Mouse (Mus musculus): ENCODE results near the gene Gm1123. TPM values are rescaled to one million over a fixed set of nuclear protein-coding genes. Genes with fewer than 3 reads are reported as not detected.

The Gm1123 gene
- polyA plus RNA-seq, 1 experiment from 2014 or later, result 14.5 TPM

GRCm38 (mm10) chr9:98963661-98964060, 71.9 kb downstream of the Gm1123 start:
- H3K4me2 ChIP-seq (replicated peaks), result no peak overlapping the region
- no peak overlapping the region for H3K4me3 ChIP-seq (replicated peaks)
- H3K4me1 ChIP-seq (replicated peaks), result no peaks in the 10 kb centered on the region
- H3K9me3 ChIP-seq, result no peaks in the 10 kb centered on the region
- no peak overlapping the region for H3K27ac ChIP-seq
- no peak overlapping the region for H3K9ac ChIP-seq
- H3K36me3 ChIP-seq, result no peaks in the 10 kb centered on the region
- H3K27me3 ChIP-seq (replicated peaks), result peaks cover 79% of the 10 kb centered on the region
- 6% methylated on average over 18 of the region's 18 CpGs for WGBS
- no peak for ATAC-seq

- WGBS, result 1% methylated on average over 20 of the region's 20 CpGs
Observed at GRCm38 (mm10) chr9:98962478-98963142, 72.9 kb downstream of the Gm1123 start.

GRCm38 (mm10) chr9:98961591-98962477, 73.7 kb downstream of the Gm1123 start:
- 7% methylated on average over 22 of the region's 22 CpGs for WGBS
- Histone ChIP-seq H3K9me3 (no peaks in the 10 kb centered on the region), H3K27me3 (replicated peaks) (peaks cover 85% of the 10 kb centered on the region), H3K4me1 (replicated peaks) (peaks cover 4% of the 10 kb centered on the region), H3K4me3 (replicated peaks) (no peak overlapping the region), H3K27ac (no peak overlapping the region), H3K36me3 (no peaks in the 10 kb centered on the region), H3K4me2 (replicated peaks) (no peak overlapping the region), H3K9ac (no peak overlapping the region)
- ATAC-seq, result no peak

More at GRCm38 (mm10) chr9:98962478-98963142, 72.9 kb downstream of the Gm1123 start:
- ATAC-seq, result no peak
- H3K4me2 ChIP-seq (replicated peaks), result no peak overlapping the region
- H3K27ac ChIP-seq, result no peak overlapping the region
- H3K4me3 ChIP-seq (replicated peaks), result no peak overlapping the region
- no peaks in the 10 kb centered on the region for H3K36me3 ChIP-seq
- peaks cover 87% of the 10 kb centered on the region for H3K27me3 ChIP-seq (replicated peaks)
- H3K9me3 ChIP-seq, result no peaks in the 10 kb centered on the region
- H3K9ac ChIP-seq, result no peak overlapping the region
- no peaks in the 10 kb centered on the region for H3K4me1 ChIP-seq (replicated peaks)

- Histone ChIP-seq H3K4me1 (replicated peaks) (peaks cover 19% of the 10 kb centered on the region), H3K9ac (no peak overlapping the region), H3K9me3 (no peaks in the 10 kb centered on the region), H3K27me3 (replicated peaks) (peaks cover 94% of the 10 kb centered on the region), H3K27ac (no peak overlapping the region), H3K4me3 (replicated peaks) (no peak overlapping the region), H3K36me3 (no peaks in the 10 kb centered on the region), H3K4me2 (replicated peaks) (no peak overlapping the region)
- 25% methylated on average over 5 of the region's 5 CpGs for WGBS
- ATAC-seq, result no peak
Observed at GRCm38 (mm10) chr9:98960348-98960747, 75.2 kb downstream of the Gm1123 start.

- peaks cover 24% of the 10 kb centered on the region for H3K4me1 ChIP-seq (replicated peaks)
- no peak for ATAC-seq
- H3K27me3 ChIP-seq (replicated peaks), result peaks cover 94% of the 10 kb centered on the region
- 32% methylated on average over 3 of the region's 3 CpGs for WGBS
- H3K9me3 ChIP-seq, result no peaks in the 10 kb centered on the region
- H3K4me3 ChIP-seq (replicated peaks), result no peak overlapping the region
- H3K27ac ChIP-seq, result no peak overlapping the region
- no peaks in the 10 kb centered on the region for H3K36me3 ChIP-seq
- H3K4me2 ChIP-seq (replicated peaks), result no peak overlapping the region
- no peak overlapping the region for H3K9ac ChIP-seq
Observed at GRCm38 (mm10) chr9:98959851-98960250, 75.7 kb downstream of the Gm1123 start.

GRCm38 (mm10) chr9:98958628-98959027, 76.9 kb downstream of the Gm1123 start:
- no peak overlapping the region for H3K9ac ChIP-seq
- H3K4me3 ChIP-seq (replicated peaks), result no peak overlapping the region
- peaks cover 96% of the 10 kb centered on the region for H3K27me3 ChIP-seq (replicated peaks)
- no peaks in the 10 kb centered on the region for H3K36me3 ChIP-seq
- H3K9me3 ChIP-seq, result no peaks in the 10 kb centered on the region
- no peak for ATAC-seq
- no peak overlapping the region for H3K27ac ChIP-seq
- peaks cover 28% of the 10 kb centered on the region for H3K4me1 ChIP-seq (replicated peaks)
- H3K4me2 ChIP-seq (replicated peaks), result no peak overlapping the region
- WGBS, result 4% methylated on average over 6 of the region's 6 CpGs

- H3K4me1 ChIP-seq (replicated peaks), result peaks cover 28% of the 10 kb centered on the region
- 2% methylated on average over 23 of the region's 23 CpGs for WGBS
- H3K4me3 ChIP-seq (replicated peaks), result no peak overlapping the region
- H3K4me2 ChIP-seq (replicated peaks), result no peak overlapping the region
- ATAC-seq, result no peak
- H3K27ac ChIP-seq, result no peak overlapping the region
- no peak overlapping the region for H3K9ac ChIP-seq
- H3K9me3 ChIP-seq, result no peaks in the 10 kb centered on the region
- peaks cover 96% of the 10 kb centered on the region for H3K27me3 ChIP-seq (replicated peaks)
- no peaks in the 10 kb centered on the region for H3K36me3 ChIP-seq
Observed at GRCm38 (mm10) chr9:98957751-98958351, 77.7 kb downstream of the Gm1123 start.

Other genes starting within 250 kb of the Gm1123 start
- gene Prr23a1, start 193.2 kb downstream of the Gm1123 start, polyA plus RNA-seq (2015; fragmentation: Nextera tagmentation; extraction: Ambion mirVana), result not detected in 2 replicates
- gene Prr23a2, start 179.2 kb downstream of the Gm1123 start, polyA plus RNA-seq (2015; fragmentation: Nextera tagmentation; extraction: Ambion mirVana), result not detected in 2 replicates
- not detected in 2 replicates for gene Prr23a3, start 170.9 kb downstream of the Gm1123 start, polyA plus RNA-seq (2015; fragmentation: Nextera tagmentation; extraction: Ambion mirVana)
- not detected in 2 replicates for gene 7420426K07Rik, start 132.6 kb downstream of the Gm1123 start, polyA plus RNA-seq (2015; fragmentation: Nextera tagmentation; extraction: Ambion mirVana)
- gene Foxl2, start 80.4 kb downstream of the Gm1123 start, polyA plus RNA-seq (2015; fragmentation: Nextera tagmentation; extraction: Ambion mirVana), result not detected in 2 replicates
- 39.9 and 42.8 TPM in 2 replicates for gene Faim, start 49.3 kb downstream of the Gm1123 start, polyA plus RNA-seq (2015; fragmentation: Nextera tagmentation; extraction: Ambion mirVana)
- 1.1 and 1.4 TPM in 2 replicates for gene Pik3cb, start 104.9 kb upstream of the Gm1123 start, polyA plus RNA-seq (2015; fragmentation: Nextera tagmentation; extraction: Ambion mirVana)
- not detected in 2 replicates for gene Faiml, start 201.5 kb upstream of the Gm1123 start, polyA plus RNA-seq (2015; fragmentation: Nextera tagmentation; extraction: Ambion mirVana)
- gene Cep70, start 207.7 kb upstream of the Gm1123 start, polyA plus RNA-seq (2015; fragmentation: Nextera tagmentation; extraction: Ambion mirVana), result 25.6 and 29.0 TPM in 2 replicates